Mouse (Mus musculus) layer of hippocampus, adult 11-12 months (tissue): ENCODE data around the gene Mup3.
"Not testable (repeated sequence)": the region's sequence is repeated elsewhere in the genome, so short reads cannot be mapped to it uniquely, and the experiment has no call there.

ENCODE experiments used
- DNase-seq: peaks from one replicate; pipeline ENCODE4 v3.0.0; 2022; ENCODE audit warnings: low spot score

Mup3 gene

GRCm38 (mm10) chr4:62087241-62087640 lies at the start of gene Mup3:
Gene Mup3, minus strand, starts transcription at chr4:62087342.
- no peak for DNase-seq

DNA sequence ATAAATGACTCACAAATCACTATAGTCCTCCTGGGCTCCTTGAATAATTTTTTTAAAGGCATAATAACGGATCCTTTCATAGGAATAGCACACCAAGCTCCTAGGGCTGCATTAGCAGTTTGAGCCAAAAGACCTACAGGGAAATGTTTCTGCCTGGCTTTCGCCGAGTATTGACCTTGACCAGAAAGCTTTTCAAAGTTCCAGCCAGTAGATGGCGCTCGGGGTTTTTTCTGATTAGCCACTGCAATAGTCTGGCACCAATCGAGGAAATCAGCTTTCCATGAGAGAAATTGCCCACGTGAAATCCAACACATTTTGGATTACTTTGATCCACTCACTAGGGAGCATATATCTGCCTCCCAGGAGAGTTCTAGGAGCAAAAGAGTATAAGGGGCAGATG lies 46.6 kb upstream of the Mup3 start:
- peak; percentile 68 for DNase-seq

DNA sequence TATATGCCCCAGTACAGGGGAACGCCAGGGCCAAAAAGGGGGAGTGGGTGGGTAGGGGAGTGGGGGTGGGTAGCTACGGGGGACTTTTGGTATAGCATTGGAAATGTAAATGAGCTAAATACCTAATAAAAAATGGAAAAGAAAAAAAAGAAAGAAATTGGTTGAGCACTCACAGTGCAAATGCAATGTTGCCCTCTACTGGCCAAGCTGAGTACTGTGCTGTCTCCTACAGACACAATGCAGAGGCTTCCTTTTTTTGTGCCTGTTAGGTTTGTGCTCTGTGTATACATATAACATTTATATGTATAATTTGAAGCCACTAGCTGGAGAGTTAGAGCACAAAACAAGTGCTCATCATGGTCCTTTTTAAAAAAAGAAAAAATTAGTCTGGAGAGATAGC lies 16.2 kb upstream of the Mup3 start:
- peak; percentile 28 for DNase-seq

GRCm38 (mm10) chr4:62087953-62088352 lies 811 bp upstream of the Mup3 start:
- DNase-seq, result no peak

DNA sequence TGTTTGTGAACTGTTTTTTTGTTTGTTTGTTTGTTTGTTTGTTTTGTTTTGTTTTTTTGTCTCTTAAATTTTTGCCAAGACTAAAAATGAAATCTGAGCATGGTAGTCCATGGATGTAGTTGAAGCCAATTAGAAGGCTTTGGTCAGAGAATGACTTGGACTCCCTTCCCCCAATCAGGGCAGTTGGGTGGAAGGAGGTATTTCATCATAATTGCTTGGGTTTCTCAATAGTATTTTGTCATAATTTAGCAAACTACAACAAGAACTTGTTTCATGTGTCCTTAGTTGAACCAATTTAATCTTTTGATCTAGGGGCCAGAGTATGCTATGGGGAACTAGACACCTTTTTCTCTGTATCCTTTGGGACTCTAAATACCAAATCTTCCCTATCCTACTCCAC lies 4.4 kb downstream of the Mup3 start:
- DNase-seq, result no peak

DNA sequence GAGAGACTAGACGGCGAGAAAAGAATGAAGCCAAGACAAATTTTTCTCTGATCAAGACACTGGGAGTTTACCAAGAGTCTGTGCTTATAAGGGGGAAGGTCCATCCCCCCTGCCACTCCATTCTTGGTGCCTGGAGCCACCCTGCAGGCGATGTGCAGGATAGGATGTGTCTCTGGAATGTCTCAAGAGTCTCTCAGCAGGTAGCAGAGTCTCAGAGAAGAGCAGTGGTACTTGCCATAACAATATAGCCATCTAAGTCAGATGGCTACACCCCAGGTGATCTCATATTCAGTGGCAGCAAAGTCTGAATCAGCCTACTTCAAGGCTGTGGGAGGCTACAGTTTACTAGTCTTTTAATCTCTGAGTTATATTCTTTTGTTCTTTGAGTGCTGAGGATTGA lies 12.0 kb downstream of the Mup3 start:
- DNase-seq, result no peak

GRCm38 (mm10) chr4:62054780-62055179 lies 32.4 kb downstream of the Mup3 start:
- not testable (repeated sequence) for DNase-seq

DNA sequence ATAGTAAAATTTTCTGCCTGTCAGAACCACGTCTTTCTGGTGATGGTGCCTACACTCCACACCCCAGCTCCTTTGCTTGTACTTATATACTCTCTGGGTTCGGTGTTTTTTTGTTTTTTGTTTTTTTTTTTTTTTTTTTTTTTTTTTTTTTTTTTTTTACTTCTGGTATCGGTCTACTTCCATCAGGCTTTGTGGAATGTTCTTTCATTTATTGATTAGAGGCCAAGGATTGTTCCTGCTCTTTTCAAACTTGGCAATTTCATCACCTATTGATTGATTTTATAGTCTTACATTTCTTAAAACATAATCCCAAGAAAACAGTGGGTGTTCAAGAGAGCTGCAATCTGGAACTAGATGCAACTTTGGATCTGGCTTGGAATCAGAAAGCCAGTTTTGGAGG lies 33.1 kb downstream of the Mup3 start, which contains the start of gene Mup20:
TSS of gene Mup20 (minus strand) at position 101 of the 400 bp plus-strand sequence.
- not testable (repeated sequence) for DNase-seq
